Comparison of ENCODE assay signal across 8 mouse cellular contexts in the genomic region with DNA sequence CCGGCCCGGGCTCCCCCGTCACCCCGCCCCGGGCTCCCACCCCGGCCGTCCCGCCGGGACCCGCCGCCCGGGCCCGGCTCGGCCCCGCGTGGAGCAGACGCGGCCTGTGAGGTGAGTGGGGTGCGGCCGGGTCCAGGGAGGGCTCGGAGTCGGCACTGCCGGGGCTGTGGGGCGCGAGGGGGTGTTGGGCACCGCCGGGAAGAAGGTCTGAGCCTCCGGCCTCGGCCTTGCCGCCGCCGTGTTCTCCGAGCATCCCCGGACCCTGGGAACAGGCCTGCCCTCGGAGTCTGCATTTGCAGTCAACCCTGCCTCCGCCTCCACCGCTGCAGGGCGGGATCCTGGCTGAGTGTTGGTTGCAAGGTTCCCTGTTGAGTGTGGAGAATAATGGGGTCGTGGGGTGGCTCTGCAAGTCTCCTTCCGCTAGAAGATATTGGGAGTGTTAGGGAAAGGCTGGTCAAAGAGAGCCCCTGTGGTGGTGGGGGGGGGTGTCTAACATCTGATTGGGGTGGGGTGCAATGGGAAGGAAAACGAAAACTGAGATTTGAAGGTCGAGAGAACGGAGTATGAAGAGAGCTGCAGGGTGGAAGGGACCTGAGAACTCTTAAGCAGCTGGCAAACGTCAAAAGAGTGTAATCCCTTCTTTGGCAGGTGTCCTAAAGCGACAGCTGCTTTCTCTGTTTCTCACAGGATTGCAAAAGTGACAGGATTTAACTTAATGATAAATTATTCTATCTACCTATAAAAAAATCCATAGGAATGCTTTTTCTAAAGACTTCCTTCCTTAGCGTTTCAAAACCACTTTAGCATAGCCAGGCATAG. TPM values are rescaled to one million over a fixed set of nuclear protein-coding genes. Genes with fewer than 3 reads are reported as not detected.
DNase-seq lines count a peak whose midpoint lies in the region; ATAC-seq and TF ChIP-seq lines count a peak whose summit lies in the region.

No protein-coding gene starts in this region.

- WGBS in lung, adult 2 months, result 4% methylated on average over 46 of the region's 46 CpGs
- WGBS in liver, embryonic 16.5 days (ENCODE audit: insufficient replicate concordance), result 1% methylated on average over 42 of the region's 46 CpGs
- WGBS in stomach, embryonic 16.5 days, result 2% methylated on average over 46 of the region's 46 CpGs

- no peak for DNase-seq in lung, adult 2 months
- DNase-seq in lung, postnatal 25 days (ENCODE audit: low spot score), result no peak
- peak; percentile 12 for DNase-seq in gastrocnemius, postnatal 25 days
- DNase-seq in adrenal gland, adult 8-10 months, result no peak
- no peak for DNase-seq in T-cell, adult 2 months (ENCODE audit: low spot score)

- H3K9me3 ChIP-seq in liver, embryonic 16.5 days (replicated peaks; ENCODE audit: control insufficient read depth, low read length), result no peaks in the 10 kb centered on the region
- no peaks in the 10 kb centered on the region for H3K9me3 ChIP-seq in stomach, embryonic 16.5 days (replicated peaks; ENCODE audit: control insufficient read depth, low read length)

- H3K27me3 ChIP-seq in liver, embryonic 16.5 days (ENCODE audit: control insufficient read depth, insufficient read depth, low read depth, low read length), result no peaks in the 10 kb centered on the region
- H3K27me3 ChIP-seq in stomach, embryonic 16.5 days (ENCODE audit: control insufficient read depth, insufficient read depth, low read length), result no peaks in the 10 kb centered on the region

- peak overlapping the region; percentile 33 for H3K4me3 ChIP-seq in lung, adult 2 months (replicated peaks; ENCODE audit: extremely low read depth, low read depth, low read length)
- H3K4me3 ChIP-seq in bone marrow macrophage, adult 2 months (ENCODE audit: insufficient read depth, low read length), result peak overlapping the region; percentile 97
- H3K4me3 ChIP-seq in liver, embryonic 16.5 days (ENCODE audit: low read depth, low read length), result peak overlapping the region; percentile 99
- H3K4me3 ChIP-seq in stomach, embryonic 16.5 days (replicated peaks; ENCODE audit: low read length), result peak overlapping the region; percentile 90

- H3K4me2 ChIP-seq in liver, embryonic 16.5 days (ENCODE audit: low read depth, low read length), result peak overlapping the region; percentile 76
- peak overlapping the region; percentile 71 for H3K4me2 ChIP-seq in stomach, embryonic 16.5 days (ENCODE audit: low read depth, low read length)

- peak; percentile 28 for ATAC-seq in liver, embryonic 16.5 days (ENCODE audit: low read depth)
- ATAC-seq in stomach, embryonic 16.5 days (ENCODE audit: insufficient read depth, low FRiP score), result peak; percentile 6; the same call in 1 of the 2 replicates

- peak overlapping the region; percentile 54 for H3K27ac ChIP-seq in bone marrow macrophage, adult 2 months (ENCODE audit: insufficient read depth, low read depth, low read length)
- H3K27ac ChIP-seq in liver, embryonic 16.5 days (ENCODE audit: low read length), result peak overlapping the region; percentile 94
- H3K27ac ChIP-seq in stomach, embryonic 16.5 days (ENCODE audit: low read length), result peak overlapping the region; percentile 97

- H3K9ac ChIP-seq in liver, embryonic 16.5 days (ENCODE audit: low read depth, low read length), result peak overlapping the region; percentile 97
- H3K9ac ChIP-seq in stomach, embryonic 16.5 days (ENCODE audit: low read length), result peak overlapping the region; percentile 96

- H3K36me3 ChIP-seq in liver, embryonic 16.5 days (ENCODE audit: control insufficient read depth, insufficient read depth), result peaks cover 28% of the 10 kb centered on the region
- H3K36me3 ChIP-seq in stomach, embryonic 16.5 days (ENCODE audit: control insufficient read depth, insufficient read depth, low read length), result peaks cover 14% of the 10 kb centered on the region; the same call in 1 of the 2 replicates

- TF ChIP-seq CTCF in lung, adult 2 months (IDR thresholded peaks at IDR 0.05; ENCODE audit: insufficient read depth, low read length), result no peak
- TF ChIP-seq CTCF in bone marrow macrophage, adult 2 months (IDR thresholded peaks at IDR 0.05; ENCODE audit: low read depth, low read length), result no peak

- TF ChIP-seq POLR2A in lung, adult 2 months (IDR thresholded peaks at IDR 0.05; ENCODE audit: borderline replicate concordance, extremely low read depth, low read depth, low read length), result no peak
- no peak for TF ChIP-seq POLR2A in bone marrow macrophage, adult 2 months (IDR thresholded peaks at IDR 0.05; ENCODE audit: borderline replicate concordance, low read depth, low read length)

- peaks cover 3% of the 10 kb centered on the region; the same call in 1 of the 2 replicates for H3K4me1 ChIP-seq in lung, adult 2 months (ENCODE audit: control insufficient read depth, insufficient read depth, low read length)
- H3K4me1 ChIP-seq in bone marrow macrophage, adult 2 months (ENCODE audit: control insufficient read depth, insufficient read depth, low read length), result peaks cover 27% of the 10 kb centered on the region
- H3K4me1 ChIP-seq in liver, embryonic 16.5 days (ENCODE audit: control insufficient read depth, low read depth, low read length), result peaks cover 38% of the 10 kb centered on the region
- peaks cover 22% of the 10 kb centered on the region for H3K4me1 ChIP-seq in stomach, embryonic 16.5 days (ENCODE audit: control insufficient read depth, insufficient read depth, low read length)

RNA-seq across cellular contexts. Expression of a gene that starts 0.4 kb away (rescaled TPM):
- polyA plus RNA-seq in lung, adult 2 months (2012; rRNA removed), result 3.0 and 5.5 TPM in 2 replicates
- 27.4 and 31.7 TPM in 2 replicates for polyA plus RNA-seq in bone marrow macrophage, adult 2 months (2012; ENCODE audit: insufficient read depth, insufficient read length, missing spikeins)
- total RNA-seq in gastrocnemius, postnatal 25 days (2021), result 1 to 10 TPM; 1.2 to 1.6 TPM
- polyA plus RNA-seq in liver, embryonic 16.5 days (2015; fragmentation: Nextera tagmentation; extraction: Ambion mirVana), result 14.4 and 17.3 TPM in 2 replicates
- 24.3 and 26.4 TPM in 2 replicates for polyA plus RNA-seq in stomach, embryonic 16.5 days (2015; fragmentation: Nextera tagmentation; extraction: Ambion mirVana)
- total RNA-seq in adrenal gland, adult 8-10 months (2022), result 1 to 10 TPM; 1.7 to 4.1 (median 3.3) TPM

RNA-seq across cellular contexts. Expression of a gene that starts 0.5 kb away (rescaled TPM):
- 8.1 and 11.8 TPM in 2 replicates for polyA plus RNA-seq in lung, adult 2 months (2012; rRNA removed)
- 27.3 and 33.3 TPM in 2 replicates for polyA plus RNA-seq in bone marrow macrophage, adult 2 months (2012; ENCODE audit: insufficient read depth, insufficient read length, missing spikeins)
- total RNA-seq in gastrocnemius, postnatal 25 days (2021), result 1 to 10 TPM; 6.0 to 7.4 TPM
- polyA plus RNA-seq in liver, embryonic 16.5 days (2015; fragmentation: Nextera tagmentation; extraction: Ambion mirVana), result 48.0 and 54.8 TPM in 2 replicates
- polyA plus RNA-seq in stomach, embryonic 16.5 days (2015; fragmentation: Nextera tagmentation; extraction: Ambion mirVana), result 86.6 and 93.2 TPM in 2 replicates
- total RNA-seq in adrenal gland, adult 8-10 months (2022), result 10 to 100 TPM; 16.5 to 21.4 (median 16.9) TPM

RNA-seq across cellular contexts. Expression of a gene that starts 7.6 kb away (rescaled TPM):
- 15.7 and 21.5 TPM in 2 replicates for polyA plus RNA-seq in lung, adult 2 months (2012; rRNA removed)
- 3.9 and 5.2 TPM in 2 replicates for polyA plus RNA-seq in bone marrow macrophage, adult 2 months (2012; ENCODE audit: insufficient read depth, insufficient read length, missing spikeins)
- total RNA-seq in gastrocnemius, postnatal 25 days (2021), result 1 to 10 TPM; 5.7 to 5.9 TPM
- 1.4 and 1.7 TPM in 2 replicates for polyA plus RNA-seq in liver, embryonic 16.5 days (2015; fragmentation: Nextera tagmentation; extraction: Ambion mirVana)
- polyA plus RNA-seq in stomach, embryonic 16.5 days (2015; fragmentation: Nextera tagmentation; extraction: Ambion mirVana), result 13.8 TPM in 2 replicates
- total RNA-seq in adrenal gland, adult 8-10 months (2022), result 10 to 100 TPM; 36.4 to 54.3 (median 42.7) TPM

RNA-seq across cellular contexts. Expression of a gene that starts 12.0 kb away (rescaled TPM):
- polyA plus RNA-seq in lung, adult 2 months (2012; rRNA removed), result 0.10 and 0.18 TPM in 2 replicates
- not detected in 2 replicates for polyA plus RNA-seq in bone marrow macrophage, adult 2 months (2012; ENCODE audit: insufficient read depth, insufficient read length, missing spikeins)
- not detected for total RNA-seq in gastrocnemius, postnatal 25 days (2021)
- polyA plus RNA-seq in liver, embryonic 16.5 days (2015; fragmentation: Nextera tagmentation; extraction: Ambion mirVana), result not detected in 2 replicates
- polyA plus RNA-seq in stomach, embryonic 16.5 days (2015; fragmentation: Nextera tagmentation; extraction: Ambion mirVana), result 0.21 TPM in 2 replicates
- total RNA-seq in adrenal gland, adult 8-10 months (2022), result not detected

RNA-seq across cellular contexts. Expression of a gene that starts 12.1 kb away (rescaled TPM):
- polyA plus RNA-seq in lung, adult 2 months (2012; rRNA removed), result not detected in 2 replicates
- not detected in 2 replicates for polyA plus RNA-seq in bone marrow macrophage, adult 2 months (2012; ENCODE audit: insufficient read depth, insufficient read length, missing spikeins)
- not detected for total RNA-seq in gastrocnemius, postnatal 25 days (2021)
- not detected in 2 replicates for polyA plus RNA-seq in liver, embryonic 16.5 days (2015; fragmentation: Nextera tagmentation; extraction: Ambion mirVana)
- polyA plus RNA-seq in stomach, embryonic 16.5 days (2015; fragmentation: Nextera tagmentation; extraction: Ambion mirVana), result not detected in 2 replicates
- total RNA-seq in adrenal gland, adult 8-10 months (2022), result not detected

Comparison
In these comparisons a context has a peak if more than half of its experiments do, and no peak if none do; other contexts are left out.
1. H3K4me3 ChIP-seq: peak in every context shown above with its lines; median percentile 99 in liver, embryonic 16.5 days; 97 in bone marrow macrophage, adult 2 months; 90 in stomach, embryonic 16.5 days; 33 in lung, adult 2 months.